Mouse (Mus musculus) layer of hippocampus, adult 9-11 months (tissue): ENCODE measurements around the gene Fam126b.
"Not testable (repeated sequence)": the region's sequence is repeated elsewhere in the genome, so short reads cannot be mapped to it uniquely, and the experiment has no call there.

ENCODE experiments used
- DNase-seq: peaks from one replicate; pipeline ENCODE4 v3.0.0; 2022

Gene Fam126b

DNA sequence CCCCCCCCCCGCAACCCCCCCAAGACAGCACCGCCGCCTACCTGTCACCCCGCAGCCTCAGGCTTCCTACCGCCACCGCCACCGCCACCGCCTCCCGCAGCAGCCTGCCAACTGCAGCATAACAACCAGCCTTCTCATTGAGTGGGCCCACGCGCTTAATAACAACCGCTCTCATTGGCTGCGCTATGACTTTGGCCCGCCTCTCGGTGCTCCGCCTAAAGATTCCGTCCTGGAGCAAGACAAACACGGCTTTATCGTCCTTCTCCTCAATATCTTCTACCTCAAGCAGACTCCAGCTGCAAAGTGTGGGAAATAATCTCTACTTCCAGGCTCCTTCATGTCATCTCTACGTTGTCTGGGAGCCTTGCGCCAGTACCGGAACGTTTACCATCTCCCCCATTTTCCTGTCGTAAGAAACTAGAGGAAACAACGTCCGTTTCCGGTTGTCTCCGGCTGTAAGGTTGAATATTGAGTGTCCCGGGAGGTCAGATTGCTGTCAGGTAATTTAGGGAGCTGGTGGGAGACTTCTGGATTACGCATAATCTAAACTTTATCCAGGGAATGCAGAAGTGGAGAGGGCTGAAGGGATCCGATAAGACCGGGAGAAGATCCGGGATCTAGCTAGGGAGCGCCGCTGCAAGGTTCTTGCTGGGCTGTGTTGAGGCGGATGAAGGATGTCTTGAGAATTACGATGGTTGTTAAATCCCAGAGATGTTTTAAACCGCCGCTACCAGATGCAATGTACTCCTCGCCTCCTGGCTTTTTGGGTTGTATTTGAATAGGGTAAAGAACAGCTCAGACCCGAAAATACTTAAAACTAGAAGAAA, at the start of gene Fam126b, which contains the start of gene Ndufb3:
Gene Fam126b (minus strand): TSS at position 153 of the 827 bp plus-strand sequence.
Gene Ndufb3 (plus strand): TSS at position 214 of the 827 bp plus-strand sequence.
- peak; percentile 91 for DNase-seq

DNA sequence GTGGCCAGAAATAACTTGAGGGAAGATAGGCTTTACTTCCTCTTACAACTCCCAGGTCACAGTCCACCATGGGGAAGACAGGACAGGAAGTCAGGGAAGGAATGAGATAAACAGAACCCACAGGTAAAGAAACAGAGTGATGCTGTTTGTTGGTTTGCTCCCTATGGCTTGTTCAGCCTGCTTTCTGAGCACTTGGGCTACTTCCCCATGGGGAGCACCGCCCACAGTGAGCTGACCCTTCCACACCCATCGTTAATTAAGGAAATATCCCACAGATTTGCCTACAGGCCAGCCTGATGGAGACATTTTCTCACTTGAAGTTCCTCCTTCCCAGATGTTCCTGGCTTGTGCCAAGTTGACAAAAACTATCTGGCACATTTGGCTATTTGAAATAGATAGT, 42.7 kb upstream of the Fam126b start:
- not testable (repeated sequence) for DNase-seq

DNA sequence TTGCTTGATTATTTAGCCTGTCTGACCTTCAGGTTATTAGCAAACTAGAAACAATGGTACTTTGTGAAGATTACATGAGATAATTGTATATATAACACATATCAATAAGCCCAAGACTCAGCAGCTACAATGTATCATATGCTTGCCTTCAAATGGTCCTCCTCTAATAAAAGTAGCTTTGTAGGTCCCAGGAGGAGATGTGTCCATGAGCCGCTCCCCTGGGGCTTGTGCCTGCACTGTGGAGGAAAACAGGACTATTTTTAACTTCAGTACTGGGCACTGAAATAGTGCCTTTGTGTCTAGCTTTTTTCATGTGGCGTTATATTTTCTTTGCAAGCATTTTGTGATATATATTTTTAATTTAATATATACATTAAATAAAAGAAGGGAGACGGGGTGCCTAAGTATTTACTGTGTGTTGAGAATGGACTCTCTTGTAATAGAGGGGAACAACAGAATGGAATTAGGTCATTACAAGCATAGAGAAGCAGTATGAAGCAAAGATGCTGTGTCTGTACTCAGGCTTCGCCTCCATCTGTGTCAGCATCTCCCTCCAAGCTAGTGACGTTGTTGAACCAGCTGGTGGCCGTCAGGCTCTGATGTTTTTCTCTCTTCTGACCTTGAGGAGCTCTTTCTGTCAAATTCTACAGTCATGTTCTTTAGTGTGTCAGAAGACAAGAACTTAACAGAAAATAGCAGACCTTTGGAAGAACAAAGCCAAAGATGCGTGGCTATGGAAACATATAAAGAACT, 36.0 kb upstream of the Fam126b start:
- DNase-seq, result peak; percentile 46

DNA sequence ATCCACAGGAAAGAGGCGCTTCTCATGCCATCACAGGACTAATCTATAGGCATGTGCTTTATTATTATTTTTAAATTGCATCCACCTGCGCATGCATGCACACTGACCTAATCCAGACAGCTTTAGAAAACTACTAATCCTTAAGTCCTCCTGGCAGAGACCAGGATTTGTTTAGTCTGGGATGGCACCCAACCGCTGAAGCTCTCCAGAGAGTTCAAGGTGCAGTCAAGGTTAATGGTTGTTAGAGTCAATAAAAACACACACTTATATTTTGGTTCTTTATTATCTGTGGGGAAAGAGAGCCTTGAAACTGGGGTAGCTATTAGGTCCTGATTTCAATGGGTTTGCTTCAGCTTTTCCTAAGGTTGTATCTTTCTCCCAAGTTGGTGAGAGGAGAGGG, 35.1 kb upstream of the Fam126b start:
- DNase-seq, result no peak

DNA sequence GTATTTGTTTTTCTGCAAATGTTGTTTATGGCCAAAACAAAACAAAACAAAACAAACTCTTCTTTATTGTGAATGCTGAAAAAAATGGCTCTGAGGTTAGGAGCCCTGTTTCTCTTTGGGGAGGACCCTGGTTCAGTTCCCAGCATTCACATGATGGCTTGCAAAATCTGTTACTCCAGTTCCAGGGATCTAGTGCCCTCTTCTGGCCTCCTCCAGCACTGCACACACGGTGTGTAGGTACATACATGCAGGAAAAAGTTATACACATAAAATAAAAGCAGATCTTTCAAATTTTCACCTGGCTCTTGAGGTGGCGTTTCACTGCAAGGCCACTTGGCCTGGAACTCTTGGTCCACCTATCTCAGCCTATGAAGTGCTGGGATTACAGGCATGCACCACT, 32.6 kb upstream of the Fam126b start:
- DNase-seq, result no peak

DNA sequence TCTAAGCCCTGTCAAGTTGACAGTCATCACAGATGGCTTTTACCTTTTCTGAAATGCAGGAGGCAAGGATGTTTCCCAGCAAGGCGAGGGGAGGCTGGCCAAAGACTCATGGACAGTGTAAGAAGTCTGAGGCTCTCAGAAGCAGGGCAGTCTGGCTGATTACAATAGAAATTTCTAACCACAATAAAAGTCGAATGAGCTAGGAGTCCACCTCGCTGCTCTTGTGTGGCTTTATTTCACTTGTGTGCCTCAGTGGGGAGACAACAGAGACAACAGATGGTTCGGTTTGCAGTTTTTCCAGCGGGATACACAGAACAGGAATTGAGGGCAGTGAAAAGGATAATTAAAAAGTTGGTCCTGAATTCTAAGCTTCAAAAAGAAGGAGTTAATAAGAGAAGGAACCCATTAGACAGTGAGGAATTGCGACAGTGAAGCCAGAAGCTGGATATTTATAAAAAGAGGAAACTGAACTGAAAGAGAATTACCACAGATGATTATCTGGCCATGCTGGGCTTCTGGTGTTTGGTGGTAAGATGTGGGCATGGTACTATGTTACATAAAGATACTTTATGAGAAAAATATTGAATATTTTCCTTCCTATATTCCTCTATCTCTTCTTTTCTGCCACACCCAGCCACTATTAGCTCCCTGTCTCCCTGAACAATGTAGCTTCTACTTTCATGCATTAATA, 32.0 kb upstream of the Fam126b start:
- DNase-seq, result no peak

DNA sequence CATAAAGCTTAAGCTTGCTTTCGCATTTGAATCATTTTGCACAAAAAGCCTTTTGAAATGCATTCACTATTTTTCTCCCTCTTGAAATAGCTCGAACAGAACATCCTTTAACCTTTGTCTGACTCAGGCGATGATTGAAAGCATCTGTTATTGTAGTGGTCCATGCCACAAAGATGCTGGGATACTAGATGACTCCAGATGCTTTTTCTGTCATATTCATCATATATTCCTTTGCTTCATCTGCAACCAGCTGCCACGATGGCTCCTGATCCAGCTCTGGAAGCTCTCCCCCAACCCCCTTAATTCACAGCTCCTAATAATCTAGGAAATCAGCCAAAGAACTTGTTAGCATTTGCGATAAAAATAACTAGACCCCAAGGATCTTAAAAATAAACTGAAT, 31.0 kb upstream of the Fam126b start:
- peak; percentile 54 for DNase-seq

DNA sequence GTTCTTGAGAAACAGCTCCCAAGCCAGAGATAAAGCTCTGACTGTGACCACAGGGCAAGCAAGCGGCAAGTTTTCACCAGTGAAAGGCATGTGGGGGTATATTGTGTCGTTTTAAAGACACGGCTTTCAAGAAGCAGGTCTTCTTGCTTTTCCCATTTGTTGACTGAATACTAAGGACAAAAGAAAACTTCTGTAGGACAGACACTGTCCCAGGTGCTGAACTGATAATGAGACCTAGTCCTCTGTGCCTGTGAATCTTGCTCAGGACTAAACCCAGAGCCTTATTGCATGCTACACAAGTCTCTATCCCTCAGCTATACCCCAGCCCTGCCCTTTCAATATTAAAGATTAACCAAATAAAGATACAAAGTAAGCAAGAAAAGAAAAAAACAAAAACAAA, 30.1 kb upstream of the Fam126b start:
- DNase-seq, result no peak

DNA sequence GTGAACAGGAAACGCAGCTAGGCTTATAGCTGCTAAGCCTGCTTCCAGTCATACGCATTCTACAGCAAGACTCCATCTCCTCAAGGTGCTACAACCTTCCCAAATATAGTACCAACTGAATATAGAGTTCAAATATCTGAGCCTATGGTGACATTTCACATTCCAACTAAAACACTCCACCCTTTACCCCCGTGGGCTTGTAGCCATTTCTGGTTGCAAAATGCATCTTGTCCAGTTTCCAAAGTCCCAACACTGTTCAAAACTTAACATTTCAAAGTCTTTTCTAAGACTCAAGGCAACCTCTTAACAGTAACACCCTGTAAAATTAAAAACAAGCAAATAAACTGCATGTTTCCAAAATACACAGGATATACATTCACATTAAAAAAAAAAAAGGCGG, 29.0 kb upstream of the Fam126b start:
- DNase-seq, result no peak

DNA sequence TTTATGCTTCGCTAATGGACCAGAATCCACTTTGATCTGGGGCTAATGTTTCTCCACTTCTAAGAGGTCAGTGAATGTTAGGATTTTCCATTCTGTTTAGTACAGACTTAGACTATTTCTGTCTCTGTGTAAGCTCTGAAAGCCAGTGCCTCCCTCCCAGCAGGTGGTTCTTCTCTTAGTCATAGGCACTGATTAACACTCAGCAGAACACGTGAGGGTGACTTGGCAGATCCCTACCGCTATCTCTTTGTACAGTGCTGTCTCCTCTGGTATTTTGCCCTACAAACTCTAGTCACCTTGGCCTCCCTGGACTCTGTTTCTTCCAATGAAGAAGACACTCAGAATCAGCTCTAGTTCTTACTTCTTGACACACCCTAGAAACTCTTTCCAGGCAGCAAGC, 28.3 kb upstream of the Fam126b start:
- DNase-seq, result peak; percentile 63

DNA sequence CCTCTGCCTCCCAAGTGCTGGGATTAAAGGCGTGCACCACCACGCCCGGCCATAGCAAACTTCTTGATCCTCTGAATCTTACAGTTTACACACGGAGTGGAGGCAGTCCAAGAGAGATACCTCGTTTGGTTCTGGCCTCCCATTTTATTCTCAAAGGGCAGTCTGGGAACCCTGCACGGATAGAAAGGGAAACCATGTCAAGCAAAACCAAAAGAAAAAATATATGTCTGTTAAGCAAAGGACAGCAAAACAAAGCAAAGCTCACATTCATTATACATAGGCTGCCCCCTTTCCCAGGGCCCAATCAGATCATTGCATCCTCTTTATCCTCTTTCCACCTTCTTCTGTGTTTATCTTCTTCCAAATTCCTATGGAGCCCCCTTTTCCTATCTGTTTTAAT, 27.7 kb upstream of the Fam126b start:
- DNase-seq, result no peak

DNA sequence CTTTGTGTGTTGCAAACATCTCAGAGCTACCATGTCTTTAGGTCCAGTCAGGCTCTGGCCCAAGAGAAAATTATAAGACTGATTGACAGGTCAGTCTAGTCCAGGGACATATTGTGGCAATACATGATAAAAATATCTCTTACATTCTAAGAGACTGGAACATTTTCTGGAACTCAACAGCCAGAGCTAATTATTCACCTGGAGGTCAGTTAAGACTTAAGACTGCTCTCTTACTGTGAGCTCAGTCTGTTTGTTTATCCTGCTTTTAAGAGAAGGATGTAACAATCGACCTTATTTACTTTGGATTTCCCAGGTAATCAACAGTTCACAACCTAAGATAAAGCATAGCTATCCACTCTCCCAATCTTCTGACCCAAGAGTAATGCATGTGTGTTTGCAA, 24.5 kb upstream of the Fam126b start:
- DNase-seq, result no peak

DNA sequence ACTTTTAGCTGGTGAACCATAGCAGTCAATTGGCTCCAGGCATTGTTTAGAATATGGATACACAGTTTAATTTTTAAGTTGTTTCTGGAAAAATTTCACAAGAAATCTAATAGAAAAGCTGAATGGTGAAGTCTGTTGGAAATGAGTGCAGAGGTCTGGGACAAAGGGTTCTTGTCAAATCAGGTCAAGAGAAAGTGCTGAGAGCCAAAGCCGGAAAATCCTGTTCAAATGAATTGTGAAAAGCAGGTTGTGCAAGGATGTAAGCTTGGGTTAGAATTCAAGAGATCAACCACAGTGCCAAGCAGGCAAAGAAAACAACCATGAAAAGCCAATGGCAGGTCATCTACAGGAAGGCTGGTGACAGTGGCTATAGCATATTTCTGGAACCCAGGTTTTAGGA, 24.0 kb upstream of the Fam126b start:
- no peak for DNase-seq

DNA sequence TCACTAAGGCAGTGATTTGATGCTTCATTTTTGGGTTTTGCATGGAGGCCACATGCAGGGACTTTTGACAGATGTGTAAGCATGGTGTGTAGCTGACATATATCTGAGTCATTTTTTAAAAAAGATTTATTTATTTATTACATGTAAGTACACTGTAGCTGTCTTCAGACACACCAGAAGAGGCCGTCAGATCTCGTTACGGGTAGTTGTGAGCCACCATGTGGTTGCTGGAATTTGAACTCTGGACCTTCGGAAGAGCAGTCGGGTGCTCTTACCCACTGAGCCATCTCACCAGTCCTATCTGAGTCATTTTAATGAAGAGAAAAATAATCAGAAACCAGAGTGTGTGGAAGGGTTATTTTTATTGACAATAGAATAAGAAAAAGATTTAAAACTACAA, 23.5 kb upstream of the Fam126b start:
- DNase-seq, result not testable (repeated sequence)

DNA sequence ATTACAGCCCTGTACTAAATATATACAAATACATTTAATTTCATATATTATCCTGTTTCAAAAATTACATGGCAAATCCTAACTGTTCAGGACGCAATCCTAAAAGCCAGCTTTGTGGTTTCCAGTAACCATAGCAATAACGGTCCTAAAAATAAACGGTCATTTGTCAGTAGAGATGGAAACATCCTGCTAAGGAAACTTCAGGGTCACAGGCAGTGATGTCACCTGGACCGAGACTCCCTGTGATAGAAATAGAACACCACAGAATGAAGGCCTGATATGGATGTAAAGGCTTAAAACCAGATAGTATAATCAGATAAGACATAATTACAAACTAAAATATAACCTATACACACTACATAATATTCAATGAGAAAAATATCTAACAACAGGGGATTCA, 17.6 kb upstream of the Fam126b start:
- no peak for DNase-seq

DNA sequence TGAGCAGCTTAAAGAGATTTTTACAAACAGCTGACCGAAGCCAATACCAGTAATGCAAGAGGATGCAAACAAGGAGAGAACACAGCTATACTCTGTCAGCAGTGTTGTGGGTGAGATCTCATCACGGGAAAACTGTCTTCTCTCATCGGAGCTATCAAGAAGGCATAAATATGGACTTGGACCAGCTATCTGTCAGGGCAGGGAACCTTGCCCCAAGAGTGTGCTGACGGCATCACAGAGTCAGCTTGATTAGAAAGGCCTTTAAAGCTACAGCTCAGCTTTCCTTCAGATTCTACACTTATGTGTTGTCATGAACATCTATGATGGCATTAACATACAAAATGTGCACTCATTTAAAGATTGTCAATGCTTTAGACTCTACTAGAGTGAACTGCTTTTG, 16.6 kb upstream of the Fam126b start:
- DNase-seq, result no peak

DNA sequence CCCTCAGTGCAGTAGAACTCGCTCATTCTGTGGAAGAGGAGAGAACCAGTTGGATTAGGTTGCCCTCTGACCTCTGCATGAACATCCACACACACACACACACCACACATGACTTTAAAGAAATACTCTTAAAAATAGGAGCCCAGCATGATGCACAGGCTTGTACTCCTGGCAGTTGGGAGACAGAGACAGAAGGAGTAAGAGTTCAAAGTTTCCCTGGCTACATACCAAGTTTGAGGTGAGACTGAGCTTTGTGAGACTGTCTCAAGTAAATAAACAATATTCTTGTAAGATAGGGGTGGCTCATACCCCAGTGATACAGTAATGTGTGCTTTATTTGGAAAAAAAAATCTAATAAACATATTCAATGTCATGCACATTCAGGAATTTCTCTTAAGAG, 1.4 kb upstream of the Fam126b start:
- no peak for DNase-seq

DNA sequence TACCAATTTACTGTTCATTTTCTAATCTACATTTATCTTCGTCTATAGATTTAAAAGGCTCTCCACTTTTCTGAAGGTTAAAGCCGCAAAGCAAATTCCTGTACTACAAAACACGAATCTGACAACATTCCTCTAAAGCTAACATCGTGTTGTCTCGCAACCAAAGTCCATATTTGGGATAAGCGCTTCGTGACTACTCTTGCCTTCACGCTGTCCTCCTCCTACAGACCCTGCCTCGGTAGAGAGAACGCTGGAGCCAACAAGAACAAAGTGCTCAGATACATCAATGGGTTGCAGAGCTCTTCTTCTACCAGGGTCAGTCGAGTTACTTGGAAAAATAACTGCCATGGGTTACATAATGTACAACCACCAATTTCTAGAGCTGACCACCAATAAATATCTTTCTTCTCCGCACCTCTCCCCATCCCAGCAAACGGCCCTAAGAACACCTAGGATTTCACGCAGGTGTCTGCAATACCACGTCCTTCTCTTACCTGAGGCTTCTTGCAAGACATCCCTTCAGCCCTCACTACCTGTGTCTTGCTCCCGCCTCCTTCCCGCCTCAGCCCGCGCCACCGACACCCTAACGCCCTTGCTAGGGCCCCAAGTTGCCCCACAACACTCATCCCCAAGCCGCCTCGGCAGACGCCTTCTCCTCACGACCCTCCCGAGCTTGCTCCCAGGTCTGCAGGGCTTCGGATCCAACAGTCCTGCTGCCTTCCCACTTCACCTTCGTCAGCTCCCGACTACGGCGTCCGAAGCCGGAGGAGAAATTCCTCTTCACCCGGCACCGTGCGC, 551 bp downstream of the Fam126b start:
- DNase-seq, result peak; percentile 12

DNA sequence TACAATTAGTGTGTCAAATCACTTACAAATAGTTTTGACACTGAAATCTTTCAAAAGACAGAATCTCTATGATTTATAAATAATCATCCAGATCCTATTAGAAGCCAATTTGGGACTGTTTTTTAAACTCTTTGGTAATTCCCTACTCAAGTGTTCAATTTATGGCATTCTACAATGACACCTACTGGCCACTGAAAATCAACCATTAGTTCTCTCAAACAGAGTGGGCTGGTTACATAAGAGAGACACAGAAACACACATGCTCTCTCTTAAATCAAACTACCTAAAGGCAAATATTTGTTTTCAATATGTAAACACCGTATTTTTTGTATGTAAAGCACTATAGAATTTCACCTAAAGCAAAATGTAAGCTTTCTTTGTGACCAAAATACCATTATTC, 1.9 kb downstream of the Fam126b start:
- DNase-seq, result no peak

DNA sequence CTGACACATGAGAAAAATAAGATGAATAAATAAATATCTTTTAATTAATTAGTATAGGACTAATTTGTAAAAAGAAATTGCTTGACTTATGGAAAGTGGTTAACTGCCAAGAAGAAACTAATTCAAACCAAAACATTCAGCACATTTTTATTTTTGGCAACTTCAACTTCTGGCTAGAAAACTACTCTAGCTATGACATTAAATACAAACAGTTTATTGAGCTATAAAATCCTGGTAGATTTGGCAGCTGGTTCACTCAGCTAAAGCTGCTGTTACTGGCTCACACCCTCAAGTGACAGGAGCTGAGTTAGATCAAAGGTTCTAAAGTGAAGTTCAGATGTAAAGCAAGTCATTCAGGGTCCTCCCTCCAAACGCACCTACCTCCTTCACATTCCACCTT, 3.5 kb downstream of the Fam126b start:
- DNase-seq, result no peak

DNA sequence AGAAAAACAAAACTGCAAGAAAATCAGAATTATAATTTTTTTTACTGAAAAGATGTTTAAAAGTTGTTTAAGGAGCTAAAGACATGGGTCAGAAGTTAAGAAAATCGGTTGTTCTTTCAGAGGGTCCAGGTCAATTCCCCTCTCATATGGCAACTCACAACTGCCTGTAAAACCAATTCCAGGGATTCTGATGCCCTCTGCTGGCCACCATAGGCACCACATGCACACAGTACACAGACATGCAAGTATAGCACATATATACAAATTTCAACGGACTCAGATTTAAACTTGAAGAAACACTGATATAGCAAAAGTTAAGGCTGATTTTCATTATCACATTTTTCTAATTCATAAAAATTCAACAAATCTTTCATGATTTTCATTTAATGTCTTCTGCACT, 6.9 kb downstream of the Fam126b start:
- DNase-seq, result no peak

DNA sequence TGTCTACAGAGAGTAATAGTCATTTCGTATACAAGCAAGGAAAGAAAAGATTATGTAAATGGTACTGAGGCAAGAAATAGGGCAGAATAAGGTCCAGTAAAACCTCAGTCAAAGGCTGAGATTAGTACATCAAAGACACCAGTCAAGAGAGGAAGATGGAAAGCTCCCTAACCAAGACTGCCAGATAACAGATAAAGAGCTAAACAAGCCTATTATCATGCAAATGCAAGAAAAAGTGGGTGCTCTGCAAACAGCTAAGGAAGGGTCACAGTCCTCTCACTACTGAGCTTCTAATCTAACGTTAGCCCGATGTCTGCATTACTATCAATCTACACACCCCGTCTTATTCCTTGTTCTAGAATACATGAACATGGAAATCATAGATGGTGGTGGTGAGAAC, 15.7 kb downstream of the Fam126b start:
- no peak for DNase-seq
